Mouse (Mus musculus) intestine, embryonic 16.5 days (tissue): ENCODE measurements at regions not wholly inside any gene's neighbourhood (a gene's known extent, or its start where the extent isn't known, plus 50 kb on each side); places are given as distances from the start of the nearest gene placed in this dataset.

Experiments used
- ATAC-seq: fragments of 200-750 bp; cut with Nextera tagmentation; 2 replicates; pipeline ENCODE4 v1.8.0; 2017; ENCODE audit warnings: moderate TSS enrichment, moderate library complexity
- H3K27ac ChIP-seq: fragments of 300-500 bp; sonication (generic); 2 replicates; pipeline ENCODE4 v1.5.1; 2014; ENCODE audit warnings: mild to moderate bottlenecking, low read length
- H3K27me3 ChIP-seq: fragments of 300-500 bp; sonication (generic); replicated peaks from 2 replicates; pipeline ENCODE4 v1.6.1; 2014; ENCODE audit warnings: low read length, control low read depth, mixed read lengths; ENCODE audit not compliant: control insufficient read depth, insufficient read depth
- H3K36me3 ChIP-seq: fragments of 300-500 bp; sonication (generic); 2 replicates; pipeline ENCODE4 v1.6.1; 2014; ENCODE audit warnings: low read length, control low read depth; ENCODE audit not compliant: control insufficient read depth, insufficient read depth
- H3K4me1 ChIP-seq: fragments of 300-500 bp; sonication (generic); 2 replicates; pipeline ENCODE4 v1.6.1; 2014; ENCODE audit warnings: low read length, control low read depth, mixed read lengths; ENCODE audit not compliant: control insufficient read depth, insufficient read depth
- H3K4me2 ChIP-seq: fragments of 300-500 bp; sonication (generic); 2 replicates; pipeline ENCODE4 v1.6.1; 2014; ENCODE audit warnings: low read depth, low read length, control low read depth
- H3K4me3 ChIP-seq: fragments of 300-500 bp; sonication (generic); 2 replicates; pipeline ENCODE4 v1.5.1; 2014; ENCODE audit warnings: mild to moderate bottlenecking, low read length
- H3K9ac ChIP-seq: fragments of 300-500 bp; sonication (generic); 2 replicates; pipeline ENCODE4 v1.6.1; 2014; ENCODE audit warnings: low read depth, low read length
- H3K9me3 ChIP-seq: fragments of 300-500 bp; sonication (generic); 2 replicates; pipeline ENCODE4 v1.6.1; 2016; ENCODE audit warnings: low read length, control low read depth; ENCODE audit not compliant: control insufficient read depth
- WGBS: fragments of 180-500 bp; shearing (Covaris S2); extraction: QIAGEN DNeasy Blood & Tissue Kit; methylation state at CpG from one replicate; pipeline ENCODE4 v1.1.7; 2014; 5-methylcytosine and 5-hydroxymethylcytosine counted together

DNA sequence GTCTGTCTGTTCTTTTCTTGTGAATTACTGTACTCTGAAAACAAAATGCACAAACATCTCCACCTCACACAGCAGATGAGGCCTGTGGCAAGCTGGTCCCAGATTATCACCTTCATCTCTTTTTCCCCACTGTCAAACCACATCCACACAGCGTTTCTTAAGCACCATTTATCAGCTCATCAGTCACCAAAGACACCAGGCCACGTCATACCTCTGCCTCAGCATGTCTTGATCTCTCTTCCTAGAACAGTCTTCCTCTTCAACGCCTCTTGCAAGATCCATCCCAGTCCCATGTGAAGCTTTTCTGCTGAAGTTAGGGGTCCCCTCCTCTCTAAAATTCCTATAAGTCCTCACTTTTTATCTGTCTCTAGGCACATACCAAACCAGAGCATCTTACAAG lies 340.8 kb upstream of the Acvr2a start:
- WGBS, result 79% methylated on average over 3 of the region's 3 CpGs
- Histone ChIP-seq H3K4me1 (no peaks in the 10 kb centered on the region), H3K4me3 (no peak overlapping the region), H3K9me3 (no peaks in the 10 kb centered on the region), H3K27ac (no peak overlapping the region), H3K4me2 (no peak overlapping the region), H3K9ac (no peak overlapping the region), H3K36me3 (no peaks in the 10 kb centered on the region), H3K27me3 (no peaks in the 10 kb centered on the region)
- ATAC-seq, result no peak

- WGBS, result 77% methylated on average over 4 of the region's 4 CpGs
- H3K27me3 ChIP-seq, result no peaks in the 10 kb centered on the region
- ATAC-seq, result no peak
Measured at GRCm38 (mm10) chr2:48474642-48475041, 339.3 kb upstream of the Acvr2a start.

GRCm38 (mm10) chr2:48476777-48477176 lies 337.1 kb upstream of the Acvr2a start:
- H3K9me3 ChIP-seq, result no peaks in the 10 kb centered on the region
- 54% methylated on average over 3 of the region's 3 CpGs for WGBS
- H3K9ac ChIP-seq, result no peak overlapping the region
- no peak for ATAC-seq
- no peaks in the 10 kb centered on the region for H3K4me1 ChIP-seq
- H3K4me3 ChIP-seq, result no peak overlapping the region
- no peak overlapping the region for H3K27ac ChIP-seq
- H3K36me3 ChIP-seq, result no peaks in the 10 kb centered on the region
- no peak overlapping the region for H3K4me2 ChIP-seq
- no peaks in the 10 kb centered on the region for H3K27me3 ChIP-seq

More at GRCm38 (mm10) chr2:48474642-48475041, 339.3 kb upstream of the Acvr2a start:
- Histone ChIP-seq H3K4me2 (no peak overlapping the region), H3K4me1 (no peaks in the 10 kb centered on the region), H3K9ac (no peak overlapping the region), H3K4me3 (no peak overlapping the region), H3K36me3 (no peaks in the 10 kb centered on the region), H3K9me3 (no peaks in the 10 kb centered on the region), H3K27ac (no peak overlapping the region)

DNA sequence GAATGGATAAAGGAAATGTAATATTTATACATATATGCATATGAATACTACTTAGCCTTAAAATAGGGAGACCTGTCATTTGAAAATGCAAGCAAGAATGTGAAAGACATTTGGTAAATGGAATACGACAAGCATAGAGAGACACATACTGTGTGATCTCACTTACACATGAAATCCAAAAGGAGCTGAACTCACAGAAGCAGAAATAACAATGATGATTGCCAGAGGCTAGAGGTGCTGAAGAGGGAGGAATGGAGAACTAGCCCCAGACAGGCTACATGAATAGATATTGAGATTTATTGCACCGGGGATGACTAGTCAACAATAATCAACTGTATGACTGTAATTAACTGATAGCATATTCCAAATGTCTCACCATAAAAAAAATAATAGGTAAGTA lies 336.6 kb upstream of the Acvr2a start:
- no peaks in the 10 kb centered on the region for H3K27me3 ChIP-seq
- no peak overlapping the region for H3K9ac ChIP-seq
- H3K9me3 ChIP-seq, result no peaks in the 10 kb centered on the region
- H3K4me2 ChIP-seq, result no peak overlapping the region
- H3K4me1 ChIP-seq, result no peaks in the 10 kb centered on the region
- H3K4me3 ChIP-seq, result no peak overlapping the region
- ATAC-seq, result no peak
- H3K36me3 ChIP-seq, result no peaks in the 10 kb centered on the region
- WGBS, result 76% methylated on average over 2 of the region's 2 CpGs
- no peak overlapping the region for H3K27ac ChIP-seq

- Histone ChIP-seq H3K4me3 (no peak overlapping the region), H3K4me1 (no peaks in the 10 kb centered on the region), H3K4me2 (no peak overlapping the region), H3K9ac (no peak overlapping the region), H3K27ac (no peak overlapping the region), H3K27me3 (no peaks in the 10 kb centered on the region), H3K9me3 (no peaks in the 10 kb centered on the region), H3K36me3 (no peaks in the 10 kb centered on the region)
- ATAC-seq, result no peak
- 95% methylated on average over 1 of the region's 1 CpGs for WGBS
Measured at GRCm38 (mm10) chr2:48479601-48480000, 334.3 kb upstream of the Acvr2a start.

- 73% methylated on average over 9 of the region's 9 CpGs for WGBS
- no peaks in the 10 kb centered on the region for H3K4me1 ChIP-seq
- no peaks in the 10 kb centered on the region for H3K27me3 ChIP-seq
- no peaks in the 10 kb centered on the region for H3K36me3 ChIP-seq
- H3K9me3 ChIP-seq, result no peaks in the 10 kb centered on the region
- no peak for ATAC-seq
- H3K27ac ChIP-seq, result no peak overlapping the region
- H3K4me2 ChIP-seq, result no peak overlapping the region
- no peak overlapping the region for H3K9ac ChIP-seq
- H3K4me3 ChIP-seq, result no peak overlapping the region
Measured at GRCm38 (mm10) chr2:48480428-48481191, 333.3 kb upstream of the Acvr2a start.

DNA sequence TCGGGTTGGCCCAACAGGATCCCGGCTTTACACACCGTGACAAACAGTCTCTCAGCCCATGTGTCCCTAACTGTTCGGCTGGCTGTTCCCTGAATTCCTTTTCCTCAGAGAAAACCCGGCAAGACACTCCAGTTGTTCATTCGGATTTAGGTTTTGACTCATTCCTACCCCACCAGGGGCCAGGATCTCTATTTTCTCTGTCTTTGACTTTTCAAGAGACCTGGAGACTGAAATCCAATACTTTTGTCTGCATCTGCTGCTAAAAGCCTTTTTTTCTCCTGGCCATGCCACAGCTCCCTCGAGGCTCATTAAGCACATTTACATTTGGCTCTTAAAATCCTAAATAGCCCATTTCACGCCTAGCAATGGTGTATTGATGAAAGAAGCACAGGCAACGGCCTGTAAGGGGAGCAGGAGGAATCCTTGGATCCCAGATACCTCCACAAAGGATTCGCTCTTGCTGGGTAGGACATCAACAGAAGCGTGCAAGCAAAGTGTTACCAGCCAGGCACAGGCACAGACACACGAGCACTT lies 332.6 kb upstream of the Acvr2a start:
- ATAC-seq, result no peak
- WGBS, result 58% methylated on average over 12 of the region's 12 CpGs
- Histone ChIP-seq H3K4me1 (no peaks in the 10 kb centered on the region), H3K27ac (no peak overlapping the region), H3K36me3 (no peaks in the 10 kb centered on the region), H3K9me3 (no peaks in the 10 kb centered on the region), H3K4me2 (no peak overlapping the region), H3K9ac (no peak overlapping the region), H3K27me3 (no peaks in the 10 kb centered on the region), H3K4me3 (no peak overlapping the region)

DNA sequence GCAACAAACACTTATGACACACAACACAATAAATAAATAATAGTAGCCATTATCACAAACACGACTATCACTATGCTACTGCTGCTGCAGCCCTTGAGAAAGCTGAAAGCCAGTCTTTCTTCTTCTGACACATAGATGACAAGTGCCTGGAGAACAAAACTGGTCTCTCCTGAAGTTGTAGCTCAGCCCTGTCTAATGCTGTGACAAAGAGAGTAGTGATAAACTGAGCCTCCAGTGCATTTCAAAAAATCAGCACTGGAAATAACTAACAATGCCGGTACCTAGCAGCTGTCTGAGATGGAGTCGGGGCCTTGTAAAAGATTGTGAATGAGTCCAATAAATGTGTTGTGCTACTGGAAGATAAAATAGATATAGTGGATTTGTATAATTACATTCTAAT lies 320.3 kb upstream of the Acvr2a start:
- Histone ChIP-seq H3K36me3 (no peaks in the 10 kb centered on the region), H3K27ac (no peak overlapping the region), H3K27me3 (no peaks in the 10 kb centered on the region), H3K4me3 (no peak overlapping the region), H3K9me3 (no peaks in the 10 kb centered on the region), H3K9ac (no peak overlapping the region), H3K4me1 (no peaks in the 10 kb centered on the region), H3K4me2 (no peak overlapping the region)
- no peak for ATAC-seq
- 56% methylated on average over 3 of the region's 3 CpGs for WGBS

- no peaks in the 10 kb centered on the region for H3K27me3 ChIP-seq
- no peaks in the 10 kb centered on the region for H3K36me3 ChIP-seq
- peak; percentile 63 for ATAC-seq
- H3K4me1 ChIP-seq, result no peaks in the 10 kb centered on the region
- no peak overlapping the region for H3K27ac ChIP-seq
- H3K9ac ChIP-seq, result no peak overlapping the region
- H3K4me3 ChIP-seq, result no peak overlapping the region
- 38% methylated on average over 2 of the region's 2 CpGs for WGBS
- no peaks in the 10 kb centered on the region for H3K9me3 ChIP-seq
- no peak overlapping the region for H3K4me2 ChIP-seq
Measured at GRCm38 (mm10) chr2:48494065-48494464, 319.8 kb upstream of the Acvr2a start.

GRCm38 (mm10) chr2:48494632-48495031 lies 319.3 kb upstream of the Acvr2a start:
- no peaks in the 10 kb centered on the region for H3K27me3 ChIP-seq
- WGBS, result 90% methylated on average over 3 of the region's 3 CpGs
- no peak overlapping the region for H3K9ac ChIP-seq

More at GRCm38 (mm10) chr2:48494632-48495031, 319.3 kb upstream of the Acvr2a start:
- ATAC-seq, result no peak
- Histone ChIP-seq H3K4me1 (no peaks in the 10 kb centered on the region), H3K36me3 (no peaks in the 10 kb centered on the region), H3K9me3 (no peaks in the 10 kb centered on the region), H3K4me3 (no peak overlapping the region), H3K27ac (no peak overlapping the region), H3K4me2 (no peak overlapping the region)
